Mouse (Mus musculus) cerebellum, adult 2 months (tissue): ENCODE data around the gene Hfe2.

Experiments used
- CTCF ChIP-seq: fragments of 200-500 bp; IDR thresholded peaks from 2 replicates; pipeline ENCODE4 v1.5.1; 2011; ENCODE audit warnings: low read depth, mild to moderate bottlenecking, control low read depth, low read length, moderate library complexity, borderline replicate concordance; ENCODE audit not compliant: insufficient read depth
- POLR2A ChIP-seq: fragments of 200-500 bp; IDR thresholded peaks from 2 replicates; pipeline ENCODE4 v1.6.1; 2011; ENCODE audit warnings: low read length, control low read depth, borderline replicate concordance; ENCODE audit not compliant: insufficient read depth

DNA sequence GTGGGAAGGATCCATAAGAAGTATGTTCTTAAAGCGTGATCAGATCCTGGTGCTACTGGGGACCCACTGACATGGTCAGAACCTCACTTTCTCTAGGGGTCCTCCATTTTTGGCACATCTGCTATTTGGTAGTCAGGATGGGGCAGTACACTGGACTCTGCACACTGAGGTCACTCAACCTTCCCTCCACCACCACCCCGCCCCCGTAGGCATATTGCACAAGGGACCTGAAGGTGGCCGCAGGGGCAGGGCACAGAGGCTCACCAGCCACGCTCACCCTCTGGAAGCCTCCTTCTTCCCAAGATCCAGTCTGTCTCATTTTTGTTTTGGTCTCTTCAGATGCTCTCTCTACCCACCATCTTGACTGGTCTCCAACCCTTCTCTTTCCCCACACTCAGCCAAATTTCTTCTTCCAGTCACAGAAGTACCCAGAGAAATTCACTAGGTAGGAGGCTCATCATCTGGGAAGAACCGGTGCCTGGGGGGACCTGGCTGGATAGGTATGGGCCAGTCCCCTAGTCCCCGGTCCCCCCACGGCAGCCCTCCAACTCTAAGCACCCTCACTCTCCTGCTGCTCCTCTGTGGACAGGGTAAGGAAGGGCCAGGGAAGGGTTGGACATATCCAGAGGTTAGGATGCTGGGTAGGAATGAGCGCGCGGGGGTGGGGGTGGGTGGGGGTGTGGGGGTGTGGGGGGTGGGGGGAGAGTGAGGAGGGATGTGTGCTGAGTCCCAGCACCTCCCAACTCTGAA lies 1.2 kb downstream of the Hfe2 start:
- TF ChIP-seq POLR2A (no peak), CTCF (no peak)
